Mouse (Mus musculus) limb, embryonic 11.5 days (tissue): ENCODE data around the gene Ppp4c. TPM values are rescaled to one million over a fixed set of nuclear protein-coding genes. Genes with fewer than 3 reads are reported as not detected.
"Not testable (repeated sequence)": the region's sequence is repeated elsewhere in the genome, so short reads cannot be mapped to it uniquely, and the experiment has no call there.

Experiments
- ATAC-seq: fragments of 200-750 bp; cut with Nextera tagmentation; 2 replicates; pipeline ENCODE4 v1.8.0; 2017; ENCODE audit warnings: low read depth; ENCODE audit not compliant: insufficient number of reproducible peaks, low FRiP score, low TSS enrichment
- DNase-seq: peaks from one replicate; pipeline ENCODE4 v3.0.0-alpha.2; 2015; ENCODE audit warnings: low spot score
- H3K27ac ChIP-seq: fragments of 300-500 bp; sonication (generic); replicated peaks from 2 replicates; pipeline ENCODE4 v1.5.1; 2014; ENCODE audit warnings: low read depth, mild to moderate bottlenecking, low read length
- H3K27me3 ChIP-seq: fragments of 300-500 bp; sonication (generic); 2 replicates; pipeline ENCODE4 v1.6.1; 2014; ENCODE audit warnings: mild to moderate bottlenecking, low read length, mixed read lengths; ENCODE audit not compliant: control insufficient read depth, insufficient read depth
- H3K36me3 ChIP-seq: fragments of 300-500 bp; sonication (generic); 2 replicates; pipeline ENCODE4 v1.6.1; 2014; ENCODE audit warnings: mild to moderate bottlenecking, low read length, moderate library complexity, mixed read lengths; ENCODE audit not compliant: control insufficient read depth, insufficient read depth
- H3K4me1 ChIP-seq: fragments of 300-500 bp; sonication (generic); 2 replicates; pipeline ENCODE4 v1.6.1; 2014; ENCODE audit warnings: low read length, mixed read lengths; ENCODE audit not compliant: control insufficient read depth, insufficient read depth
- H3K4me2 ChIP-seq: fragments of 300-500 bp; sonication (generic); 2 replicates; pipeline ENCODE4 v1.6.1; 2014; ENCODE audit warnings: low read depth, mild to moderate bottlenecking, moderate library complexity; ENCODE audit not compliant: severe bottlenecking
- H3K4me3 ChIP-seq: fragments of 300-500 bp; sonication (generic); 2 replicates; pipeline ENCODE4 v1.5.1; 2014; ENCODE audit warnings: low read depth, low read length
- H3K9ac ChIP-seq: fragments of 300-500 bp; sonication (generic); 2 replicates; pipeline ENCODE4 v1.6.1; 2014; ENCODE audit warnings: mild to moderate bottlenecking, low read length
- H3K9me3 ChIP-seq: fragments of 300-500 bp; sonication (generic); 2 replicates; pipeline ENCODE4 v1.6.1; 2016; ENCODE audit warnings: low read length; ENCODE audit not compliant: control insufficient read depth
- WGBS: fragments of 180-500 bp; shearing (Covaris S2); extraction: QIAGEN DNeasy Blood & Tissue Kit; methylation state at CpG from one replicate; pipeline ENCODE4 v1.1.7; 2014; 5-methylcytosine and 5-hydroxymethylcytosine counted together
- polyA plus RNA-seq: library from polyadenylated mRNA; unstranded; fragments of >200 nt; fragmentation: Nextera tagmentation; extraction: Ambion mirVana; gene quantifications from 2 replicates; pipeline ENCODE4 v1.2.1, GENCODE M21; 2014

The Ppp4c gene
- polyA plus RNA-seq, 1 experiment from 2014 or later: 426 TPM

DNA sequence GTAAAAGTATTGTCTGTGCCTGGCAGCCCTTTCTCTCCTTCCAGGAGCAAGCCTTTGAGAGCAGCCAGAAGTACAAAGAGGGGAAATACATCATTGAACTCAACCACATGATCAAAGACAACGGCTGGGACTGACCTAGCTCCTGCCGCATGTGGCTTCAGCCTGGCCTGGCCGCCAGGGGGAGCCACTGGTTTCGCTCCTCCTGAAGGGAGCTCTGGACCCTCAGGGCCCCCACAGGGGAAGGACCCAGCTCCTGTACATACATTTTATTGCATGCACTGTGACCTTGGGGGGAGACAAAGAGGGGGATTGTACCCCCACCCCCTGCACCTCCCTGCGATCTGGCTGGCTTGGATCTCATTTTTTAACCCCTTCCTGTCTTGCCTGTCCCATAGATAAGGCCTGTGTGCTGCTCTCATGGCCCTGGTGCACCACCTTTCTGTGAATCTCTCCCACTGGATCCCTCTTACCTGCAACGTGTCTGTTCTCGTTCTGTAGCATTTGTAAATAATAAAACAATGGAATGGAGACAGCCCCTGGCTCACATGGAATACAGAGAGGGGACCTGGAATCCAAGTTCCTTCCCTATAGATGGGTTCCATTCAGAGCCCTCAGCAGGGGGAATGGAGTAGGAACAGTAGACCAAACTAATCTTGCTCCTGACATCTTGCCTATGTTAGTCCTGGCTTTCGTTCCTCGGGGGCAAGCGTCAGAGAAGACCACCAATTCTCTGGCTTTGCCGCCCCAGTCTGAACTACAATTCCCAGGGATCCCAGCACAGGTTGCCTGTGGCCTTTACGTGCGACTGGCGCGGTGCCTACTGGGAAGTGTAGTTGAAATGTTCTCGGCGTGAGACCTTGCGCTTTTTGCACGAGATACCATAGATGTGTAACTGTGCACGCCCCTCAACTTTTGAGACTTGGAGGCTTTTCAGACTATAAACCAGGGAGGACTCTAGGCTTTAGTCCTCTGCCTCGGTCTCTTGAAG, 12.0 kb downstream of the Ppp4c start:
- WGBS: under 1% methylated on average over 21 of the region's 21 CpGs
- peak overlapping the region; percentile 64 for H3K27ac ChIP-seq
- ATAC-seq (peak; percentile 60), DNase-seq (peak; percentile 95)
- H3K9me3 ChIP-seq: no peaks in the 10 kb centered on the region
- no peaks in the 10 kb centered on the region for H3K27me3 ChIP-seq
- peaks cover 5% of the 10 kb centered on the region; the same call in 1 of the 2 replicates for H3K36me3 ChIP-seq
- peaks cover 20% of the 10 kb centered on the region for H3K4me1 ChIP-seq
- H3K4me3 ChIP-seq: peak overlapping the region; percentile 37
- peak overlapping the region; percentile 90 for H3K4me2 ChIP-seq
- H3K9ac ChIP-seq: peak overlapping the region; percentile 52

DNA sequence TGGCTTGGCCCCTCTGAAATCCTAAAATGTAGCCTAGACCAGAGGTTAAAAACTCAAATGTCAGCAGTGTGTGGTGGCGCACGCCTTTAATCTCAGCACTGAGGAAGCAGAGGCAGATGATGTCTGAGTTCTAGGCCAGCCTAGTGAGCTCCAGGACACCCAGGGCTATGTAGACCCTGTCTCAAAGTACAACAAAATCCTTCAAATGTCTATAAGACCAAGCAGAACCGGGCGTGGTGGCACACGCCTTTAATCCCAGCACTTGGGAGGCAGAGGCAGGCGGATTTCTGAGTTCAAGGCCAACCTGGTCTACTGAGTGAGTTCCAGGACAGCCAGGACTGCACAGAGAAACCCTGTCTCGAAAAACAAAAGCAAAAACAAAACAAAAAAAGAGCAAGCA, 13.2 kb downstream of the Ppp4c start:
- 90% methylated on average over 7 of the region's 7 CpGs for WGBS
- ATAC-seq, H3K27ac ChIP-seq, H3K9ac ChIP-seq, H3K27me3 ChIP-seq, H3K4me2 ChIP-seq, H3K4me3 ChIP-seq, H3K36me3 ChIP-seq, H3K9me3 ChIP-seq, DNase-seq: not testable (repeated sequence)
- peaks cover 20% of the 10 kb centered on the region for H3K4me1 ChIP-seq

DNA sequence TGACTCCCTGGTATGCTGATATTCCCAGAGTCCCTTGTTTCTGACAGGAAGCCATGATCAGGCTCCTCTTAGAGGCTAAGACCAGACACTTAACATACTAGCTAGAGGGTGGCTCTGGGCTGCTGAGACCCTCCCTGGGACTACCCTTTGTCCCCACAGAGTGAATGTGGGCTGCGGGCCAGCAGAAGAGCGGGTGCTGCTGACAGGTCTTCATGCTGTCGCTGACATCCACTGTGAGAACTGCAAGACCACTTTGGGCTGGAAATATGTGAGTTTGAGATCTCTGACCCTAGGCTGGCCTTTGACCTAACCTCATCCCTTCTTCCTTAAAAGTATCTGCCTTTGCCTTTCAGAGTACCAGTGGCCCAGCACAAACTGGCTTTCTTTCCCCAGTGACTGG, 14.1 kb downstream of the Ppp4c start:
- H3K9me3 ChIP-seq: no peaks in the 10 kb centered on the region
- peaks cover 20% of the 10 kb centered on the region for H3K4me1 ChIP-seq
- no peak overlapping the region for H3K27ac ChIP-seq
- H3K27me3 ChIP-seq: no peaks in the 10 kb centered on the region
- no peak overlapping the region for H3K4me2 ChIP-seq
- H3K9ac ChIP-seq: no peak overlapping the region
- no peaks in the 10 kb centered on the region; the same call in 1 of the 2 replicates for H3K36me3 ChIP-seq
- WGBS: 90% methylated on average over 3 of the region's 3 CpGs
- H3K4me3 ChIP-seq: no peak overlapping the region
- no peak for ATAC-seq
- DNase-seq: no peak

DNA sequence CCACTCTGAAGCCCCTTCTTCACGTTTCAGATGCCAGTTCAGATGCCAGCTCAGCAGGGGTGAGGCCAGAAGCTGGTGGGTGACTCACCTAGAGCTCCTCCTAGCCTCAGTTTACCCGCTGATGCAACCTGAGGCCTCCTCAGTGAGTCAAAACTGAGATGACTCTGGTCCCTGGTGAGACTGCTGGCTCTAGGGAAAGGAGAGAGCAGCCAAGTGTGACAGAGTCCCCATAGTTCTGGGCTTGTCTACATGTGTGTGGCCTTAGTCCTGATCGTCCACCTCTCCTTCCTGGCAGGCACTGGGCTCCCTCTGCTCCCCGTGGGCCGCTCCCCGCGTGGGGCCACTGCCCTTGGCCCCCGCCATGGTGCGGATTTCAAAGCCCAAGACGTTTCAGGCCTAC, 14.8 kb downstream of the Ppp4c start:
- Histone ChIP-seq H3K27me3 (no peaks in the 10 kb centered on the region), H3K4me2 (peak overlapping the region; percentile 93), H3K36me3 (no peaks in the 10 kb centered on the region; the same call in 1 of the 2 replicates), H3K4me3 (peak overlapping the region; percentile 73), H3K9me3 (no peaks in the 10 kb centered on the region), H3K9ac (peak overlapping the region; percentile 74), H3K27ac (no peak overlapping the region), H3K4me1 (peaks cover 20% of the 10 kb centered on the region)
- 52% methylated on average over 10 of the region's 10 CpGs for WGBS
- DNase-seq (no peak), ATAC-seq (no peak)

DNA sequence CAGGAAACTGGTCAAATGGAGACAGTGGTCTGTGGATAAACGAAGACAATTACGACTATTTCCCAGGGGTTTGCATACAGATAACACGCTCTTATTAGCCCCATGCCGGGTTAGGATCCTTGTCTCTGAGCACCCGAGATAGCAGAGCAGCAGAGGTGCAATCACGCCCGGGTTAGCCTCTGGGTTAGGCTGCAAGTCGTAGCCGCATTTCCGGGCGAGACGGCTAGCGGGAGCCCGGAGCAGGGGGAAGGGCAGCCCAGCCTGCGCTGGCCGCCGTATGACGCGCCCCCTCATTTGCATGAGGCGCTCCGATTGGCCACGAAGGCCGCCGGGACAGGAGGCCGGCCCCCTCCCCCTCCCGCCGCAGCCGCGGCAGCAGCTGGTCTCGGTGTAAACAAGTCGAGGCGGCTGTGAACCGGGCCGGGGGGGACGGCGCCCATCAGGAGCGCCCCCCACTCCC, 15.7 kb downstream of the Ppp4c start, which contains the start of gene Ypel3:
Gene Ypel3, plus strand, starts transcription at position 358 of the 460 bp plus-strand sequence.
- DNase-seq (peak; percentile 93), ATAC-seq (peak; percentile 81)
- Histone ChIP-seq H3K9ac (peak within 1 kb of the TSS; percentile 74), H3K4me1 (peaks cover 20% of the 10 kb centered on the region), H3K36me3 (no peaks in the 10 kb centered on the region; the same call in 1 of the 2 replicates), H3K4me3 (peak within 1 kb of the TSS; percentile 73), H3K27me3 (no peaks in the 10 kb centered on the region), H3K9me3 (no peaks in the 10 kb centered on the region), H3K27ac (peak within 1 kb of the TSS; percentile 83), H3K4me2 (peak within 1 kb of the TSS; percentile 93)
- WGBS: 0% methylated on average over 20 of the region's 37 CpGs

DNA sequence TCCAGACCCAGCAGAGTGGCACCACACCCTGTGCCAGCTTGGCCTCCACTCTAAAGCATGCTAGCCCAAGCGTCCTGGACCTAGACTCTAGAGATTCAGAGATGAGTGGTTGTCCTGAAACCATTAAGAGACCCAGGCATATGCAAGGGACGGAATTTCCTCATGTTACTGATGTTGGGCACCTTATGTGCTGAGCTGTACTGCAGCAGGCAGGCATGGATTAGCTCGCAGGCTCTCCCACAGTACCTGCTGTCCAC, 16.4 kb downstream of the Ppp4c start:
- Histone ChIP-seq H3K27me3 (no peaks in the 10 kb centered on the region), H3K36me3 (no peaks in the 10 kb centered on the region; the same call in 1 of the 2 replicates), H3K27ac (peak overlapping the region; percentile 56), H3K9ac (no peak overlapping the region; the same call in 1 of the 2 replicates), H3K9me3 (no peaks in the 10 kb centered on the region), H3K4me3 (peak overlapping the region; percentile 73; the same call in 1 of the 2 replicates), H3K4me2 (peak overlapping the region; percentile 93), H3K4me1 (peaks cover 15% of the 10 kb centered on the region)
- ATAC-seq (no peak), DNase-seq (no peak)
- 51% methylated on average over 3 of the region's 3 CpGs for WGBS

DNA sequence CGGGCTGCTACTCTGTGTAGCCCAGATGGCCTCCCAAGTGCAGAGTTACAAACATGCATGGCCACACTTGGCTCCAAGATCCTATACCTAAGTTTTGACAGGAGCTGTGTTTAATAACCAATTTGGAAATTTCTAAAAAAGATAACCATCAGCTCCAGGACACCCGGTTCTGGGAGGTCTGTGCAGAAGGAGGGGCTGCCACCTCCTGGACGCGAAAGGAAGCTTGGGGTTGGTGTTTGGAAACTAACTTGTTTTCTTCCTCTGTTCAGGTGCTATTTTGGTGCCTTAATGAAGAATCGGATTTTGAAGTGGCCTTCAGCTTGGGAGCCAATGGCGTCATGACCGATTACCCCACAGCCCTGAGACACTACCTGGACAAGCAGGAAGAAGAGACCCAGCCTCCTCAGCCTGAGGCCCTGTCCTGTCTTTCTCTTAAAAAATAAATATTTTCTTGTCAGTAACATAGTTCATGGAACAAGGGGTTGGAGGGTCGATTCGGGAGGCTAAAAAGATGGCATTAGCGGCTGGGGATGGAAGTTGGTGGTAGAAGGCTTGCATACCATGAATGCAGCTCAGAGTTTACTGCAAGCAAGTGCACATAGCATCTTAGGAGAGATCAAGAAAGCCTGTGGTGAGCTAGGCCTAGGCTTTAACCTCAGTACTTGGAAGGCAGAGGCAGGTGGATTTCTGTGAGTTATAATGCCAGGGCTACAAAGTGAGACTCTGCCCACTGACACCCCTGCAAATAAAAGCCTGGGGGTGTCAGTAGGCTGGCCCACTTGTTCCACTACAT, 16.9 kb downstream of the Ppp4c start:
- Histone ChIP-seq H3K36me3 (no peaks in the 10 kb centered on the region; the same call in 1 of the 2 replicates), H3K27ac (peak overlapping the region; percentile 56), H3K27me3 (no peaks in the 10 kb centered on the region), H3K4me2 (peak overlapping the region; percentile 93; the same call in 1 of the 2 replicates), H3K9me3 (no peaks in the 10 kb centered on the region), H3K4me3 (no peak overlapping the region), H3K4me1 (peaks cover 15% of the 10 kb centered on the region), H3K9ac (no peak overlapping the region; the same call in 1 of the 2 replicates)
- WGBS: 84% methylated on average over 10 of the region's 10 CpGs
- DNase-seq: no peak
- ATAC-seq: no peak

DNA sequence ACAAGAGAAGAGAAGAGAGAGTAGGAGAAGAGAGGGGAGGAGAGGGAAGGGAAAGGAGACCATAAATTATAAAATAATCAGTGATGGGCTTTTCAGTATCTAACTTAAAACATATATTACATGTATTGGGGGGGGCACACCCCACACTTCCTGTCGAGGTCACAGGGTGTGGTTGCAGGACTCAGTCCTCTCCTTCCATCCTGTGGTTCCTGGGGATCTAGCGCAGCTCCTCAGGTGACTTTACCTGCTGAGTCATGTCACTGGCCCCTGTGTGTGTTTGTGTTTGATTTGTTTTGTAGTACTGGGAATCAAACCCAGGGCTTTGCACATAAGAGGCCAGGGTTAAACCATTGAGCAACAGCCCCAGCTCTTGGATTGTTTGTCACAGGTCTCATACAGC, 17.8 kb downstream of the Ppp4c start:
- Histone ChIP-seq H3K9ac (no peak overlapping the region), H3K9me3 (no peaks in the 10 kb centered on the region), H3K36me3 (no peaks in the 10 kb centered on the region; the same call in 1 of the 2 replicates), H3K4me1 (peaks cover 15% of the 10 kb centered on the region), H3K4me2 (no peak overlapping the region), H3K4me3 (no peak overlapping the region), H3K27me3 (no peaks in the 10 kb centered on the region), H3K27ac (no peak overlapping the region)
- WGBS: 88% methylated on average over 2 of the region's 2 CpGs
- ATAC-seq: no peak
- DNase-seq: no peak
